Mouse (Mus musculus) thymus, adult 2 months (tissue): Measurements from ENCODE around the gene Zscan21.

Experiments
- CTCF ChIP-seq: fragments of 200-500 bp; IDR thresholded peaks from 2 replicates; pipeline ENCODE4 v1.5.1; 2012; ENCODE audit warnings: mild to moderate bottlenecking, control low read depth, low read length, moderate library complexity, borderline replicate concordance; ENCODE audit not compliant: control insufficient read depth, poor library complexity, insufficient read depth; ENCODE audit errors: extremely low read depth
- POLR2A ChIP-seq: fragments of 200-500 bp; IDR thresholded peaks from 2 replicates; pipeline ENCODE4 v1.6.1; 2012; ENCODE audit warnings: mild to moderate bottlenecking, low read length, control low read depth, moderate library complexity; ENCODE audit not compliant: control insufficient read depth, poor library complexity, insufficient read depth; ENCODE audit errors: extremely low read depth

DNA sequence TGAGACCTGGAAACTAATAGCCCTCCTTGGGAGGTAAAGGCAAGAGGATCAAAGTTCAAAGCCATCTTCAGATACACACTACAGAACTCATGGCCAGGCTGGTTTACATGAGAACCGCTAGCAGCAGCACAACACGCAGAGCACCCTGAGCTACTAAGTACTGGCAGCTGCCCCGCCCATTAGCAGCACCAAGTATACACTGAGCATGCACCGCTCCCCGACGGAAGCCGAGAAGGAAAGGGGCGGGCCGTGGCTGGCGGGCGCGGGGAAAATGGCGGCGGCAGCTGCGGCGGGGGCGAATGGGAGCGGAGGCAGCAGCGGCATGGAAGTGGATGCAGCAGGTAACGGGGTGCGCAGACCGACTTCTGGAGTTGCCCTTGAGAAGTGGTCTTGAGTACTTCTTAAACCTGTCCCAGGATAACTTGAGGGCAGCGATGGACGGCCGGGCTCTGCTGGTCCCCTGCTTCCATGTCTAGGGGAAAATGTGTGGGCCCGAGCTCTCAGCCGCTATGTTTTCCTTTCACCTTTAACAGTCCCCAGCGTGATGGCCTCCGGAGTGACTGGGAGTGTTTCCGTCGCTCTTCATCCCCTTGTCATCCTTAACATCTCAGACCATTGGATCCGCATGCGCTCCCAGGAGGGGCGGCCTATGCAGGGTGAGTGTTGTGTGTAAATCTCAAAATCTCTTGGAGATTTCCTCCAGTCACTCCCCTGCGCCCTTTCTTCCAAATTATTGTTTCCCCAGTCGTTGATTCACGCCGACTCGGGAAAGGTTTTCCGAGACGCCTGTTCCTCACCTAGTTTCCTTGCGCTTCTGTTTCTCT is 44.4 kb downstream of the Zscan21 start, which contains the start of gene Cops6:
- 0 out of 2 replicates have a peak, but pooled peaks have one; percentile 33 for TF ChIP-seq CTCF
- peak; percentile 79 for TF ChIP-seq POLR2A
